In the genomic region with DNA sequence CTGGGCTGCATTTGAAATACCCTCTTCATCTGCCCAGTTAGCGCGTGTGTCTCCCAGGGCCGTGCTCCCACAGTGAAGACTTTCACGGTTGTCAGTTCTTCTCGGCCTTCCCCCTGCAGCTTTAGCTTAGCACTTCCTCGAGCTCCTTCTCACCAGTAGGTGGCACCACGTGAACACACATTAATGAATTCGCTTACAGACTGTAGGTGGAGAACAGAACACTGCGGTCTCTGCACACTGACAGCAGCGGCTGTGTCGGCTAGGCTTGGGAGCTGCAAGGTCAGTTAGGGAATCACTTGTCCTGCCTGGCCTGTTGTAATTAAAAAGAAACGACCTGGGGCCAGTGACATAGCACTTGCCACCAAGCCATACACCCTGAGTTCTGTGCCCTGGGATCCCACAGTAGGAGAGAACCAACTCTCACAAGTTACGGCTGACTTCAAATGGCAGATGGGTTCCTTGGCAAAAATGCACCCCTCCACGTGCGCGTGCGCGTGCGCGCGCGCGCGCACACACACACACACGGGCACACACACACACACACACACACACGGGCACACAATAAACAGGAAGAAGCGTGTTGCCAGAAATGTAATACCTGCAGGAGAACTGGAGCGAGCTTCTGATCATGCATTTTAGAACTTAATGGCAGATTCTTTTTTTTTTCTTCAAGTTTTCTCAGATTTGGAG, we compare ENCODE assay signal across 8 mouse cellular contexts. TPM values are rescaled to one million over a fixed set of nuclear protein-coding genes. Genes with fewer than 3 reads are reported as not detected.
DNase-seq lines count a peak whose midpoint lies in the region; ATAC-seq and TF ChIP-seq lines count a peak whose summit lies in the region.

No protein-coding gene starts in this region.

- peak; percentile 95 to 96 for ATAC-seq in hematopoietic stem cell, adult 5-6 weeks (replicated peaks in 1 of 2; ENCODE audit: insufficient read depth in 1 of 2, low FRiP score in 2 of 2, low TSS enrichment in 1 of 2, low read depth in 1 of 2, poor library complexity in 2 of 2, severe bottlenecking in 2 of 2)
- ATAC-seq in lung, embryonic 15.5 days (ENCODE audit: borderline replicate concordance, extremely low read depth, low FRiP score, low TSS enrichment), result peak; percentile 86

- H3K4me1 ChIP-seq in MEL (ENCODE audit: control insufficient read depth in 1 of 2, insufficient read depth in 2 of 2, low read length in 2 of 2), result 0 out of 4 replicates have a peak, but pooled peaks cover 0 to 2% of the 10 kb centered on the region in 2 experiments
- peaks cover 20% of the 10 kb centered on the region for H3K4me1 ChIP-seq in lung, embryonic 15.5 days
- H3K4me1 ChIP-seq in olfactory bulb, adult 2 months (ENCODE audit: control insufficient read depth, insufficient read depth, low read length), result peaks cover 15% of the 10 kb centered on the region

- peak; percentile 59 to 72; a peak in 3 of 4 replicates for TF ChIP-seq POLR2A in MEL (IDR thresholded peaks at IDR 0.05; ENCODE audit: control insufficient read depth in 1 of 2, insufficient read depth in 1 of 2, low read depth in 1 of 2, low read length in 2 of 2, poor library complexity in 1 of 2)
- TF ChIP-seq POLR2A in olfactory bulb, adult 2 months (IDR thresholded peaks at IDR 0.05; ENCODE audit: insufficient read depth, low read depth, low read length), result no peak

- DNase-seq in MEL (ENCODE audit: low read depth, low spot score), result peak; percentile 96
- peak; percentile 83 for DNase-seq in cerebellum, adult 8-10 months
- DNase-seq in forelimb bud, embryonic 11.5 days (ENCODE audit: low read depth, low spot score), result peak; percentile 90
- peak; percentile 84 for DNase-seq in layer of hippocampus, adult 9-10 months (ENCODE audit: low spot score)
- DNase-seq in thymus, adult 18-20 months, result peak; percentile 76 to 87

- peak overlapping the region; percentile 93 for H3K27ac ChIP-seq in MEL (ENCODE audit: control insufficient read depth, low read depth, low read length)
- peak overlapping the region; percentile 63 for H3K27ac ChIP-seq in lung, embryonic 15.5 days
- 0 out of 2 replicates have a peak overlapping the region, but pooled peaks have one; percentile 2 for H3K27ac ChIP-seq in olfactory bulb, adult 2 months (ENCODE audit: insufficient read depth, low read depth, low read length)

- H3K4me2 ChIP-seq in lung, embryonic 15.5 days, result peak overlapping the region; percentile 70

- H3K9ac ChIP-seq in MEL (ENCODE audit: control insufficient read depth, low read depth, low read length, poor library complexity, severe bottlenecking), result peak overlapping the region; percentile 72
- peak overlapping the region; percentile 28 for H3K9ac ChIP-seq in lung, embryonic 15.5 days

- H3K27me3 ChIP-seq in MEL (ENCODE audit: control insufficient read depth in 1 of 2, insufficient read depth in 2 of 2, low read length in 2 of 2), result no peaks in the 10 kb centered on the region
- H3K27me3 ChIP-seq in lung, embryonic 15.5 days, result no peaks in the 10 kb centered on the region

- no peak for TF ChIP-seq EP300 in MEL (IDR thresholded peaks at IDR 0.05; ENCODE audit: low read depth in 1 of 2, low read length in 2 of 2)

- 7% methylated on average over 28 of the region's 28 CpGs for WGBS in lung, embryonic 15.5 days
- 7% methylated on average over 28 of the region's 28 CpGs for WGBS in olfactory bulb, adult 2 months

- no peaks in the 10 kb centered on the region for H3K79me2 ChIP-seq in MEL (ENCODE audit: control insufficient read depth, insufficient read depth, low read length, poor library complexity)

- peak; percentile 67 to 92 (median 68) for TF ChIP-seq CTCF in MEL (IDR thresholded peaks at IDR 0.05 in 2 of 3, conservative IDR thresholded peaks at IDR 0.05 in 1 of 3; ENCODE audit: control insufficient read depth in 1 of 3, insufficient read depth in 1 of 3, low read depth in 2 of 3, low read length in 3 of 3, poor library complexity in 1 of 3, severe bottlenecking in 1 of 3)
- TF ChIP-seq CTCF in olfactory bulb, adult 2 months (IDR thresholded peaks at IDR 0.05; ENCODE audit: insufficient read depth, low read depth, low read length), result no peak; the same call in none of the 2 replicates

- TF ChIP-seq RAD21 in MEL (IDR thresholded peaks at IDR 0.05; ENCODE audit: low read depth, low read length), result peak; percentile 75

- no peaks in the 10 kb centered on the region for H3K9me3 ChIP-seq in MEL (replicated peaks; ENCODE audit: insufficient read depth, low read length)
- no peaks in the 10 kb centered on the region for H3K9me3 ChIP-seq in lung, embryonic 15.5 days

- H3K4me3 ChIP-seq in MEL (ENCODE audit: control insufficient read depth in 1 of 2, insufficient read depth in 1 of 2, low read depth in 2 of 2, low read length in 2 of 2), result peak overlapping the region; percentile 52 to 66
- peak overlapping the region; percentile 37 for H3K4me3 ChIP-seq in lung, embryonic 15.5 days
- H3K4me3 ChIP-seq in olfactory bulb, adult 2 months (ENCODE audit: insufficient read depth, low read depth, low read length), result peak overlapping the region; percentile 20

- peaks cover 0 to 2% of the 10 kb centered on the region in 2 experiments; a peak in 1 of 4 replicates for H3K36me3 ChIP-seq in MEL (ENCODE audit: control insufficient read depth in 1 of 2, insufficient read depth in 2 of 2, low read length in 2 of 2)
- H3K36me3 ChIP-seq in lung, embryonic 15.5 days, result no peaks in the 10 kb centered on the region

TF ChIP-seq in MEL, 35 proteins besides CTCF, POLR2A, EP300 and RAD21:
- TF ChIP-seq MYB (IDR thresholded peaks at IDR 0.05; ENCODE audit: low read depth, low read length) (no peak), ELF1 (IDR thresholded peaks at IDR 0.05; ENCODE audit: low read depth, low read length) (peak; percentile 79; the same call in 1 of the 2 replicates), USF1 (IDR thresholded peaks at IDR 0.05; ENCODE audit: low read depth, low read length) (peak; percentile 73), NELFE (IDR thresholded peaks at IDR 0.05; ENCODE audit: low read depth, low read length) (peak; percentile 53), NRF1 (IDR thresholded peaks at IDR 0.05; ENCODE audit: insufficient read depth, low read depth, low read length, poor library complexity, severe bottlenecking) (peak; percentile 76), ZC3H11A (IDR thresholded peaks at IDR 0.05; ENCODE audit: low read depth, low read length) (peak; percentile 50), TBP (IDR thresholded peaks at IDR 0.05; ENCODE audit: low read depth, low read length) (peak; percentile 51), HCFC1 (IDR thresholded peaks at IDR 0.05; ENCODE audit: low read depth, low read length) (peak; percentile 45; the same call in 1 of the 2 replicates), MXI1 (IDR thresholded peaks at IDR 0.05; ENCODE audit: low read depth, low read length) (peak; percentile 91), CHD1 (IDR thresholded peaks at IDR 0.05; ENCODE audit: low read depth, low read length) (0 out of 2 replicates have a peak, but pooled peaks have one; percentile 79), ETS1 (IDR thresholded peaks at IDR 0.05; ENCODE audit: low read depth, low read length) (peak; percentile 51), MYC (IDR thresholded peaks at IDR 0.05; ENCODE audit: low read depth, low read length) (peak; percentile 84), KAT2A (conservative IDR thresholded peaks at IDR 0.05; ENCODE audit: low read depth, low read length) (0 out of 2 replicates have a peak, but pooled peaks have one; percentile 4), SIN3A (IDR thresholded peaks at IDR 0.05; ENCODE audit: low read length) (peak; percentile 74), RCOR1 (IDR thresholded peaks at IDR 0.05; ENCODE audit: low read depth, low read length) (no peak), POLR2AphosphoS2 (IDR thresholded peaks at IDR 0.05; ENCODE audit: low read length) (0 out of 2 replicates have a peak, but pooled peaks have one; percentile 25), SMC3 (IDR thresholded peaks at IDR 0.05; ENCODE audit: low read depth, low read length) (peak; percentile 62), MAX (IDR thresholded peaks at IDR 0.05; ENCODE audit: low read length) (peak; percentile 89), CHD2 (IDR thresholded peaks at IDR 0.05; ENCODE audit: low read length) (no peak), JUND (IDR thresholded peaks at IDR 0.05; ENCODE audit: low read depth, low read length) (no peak), ZNF384 (IDR thresholded peaks at IDR 0.05; ENCODE audit: low read depth, low read length) (no peak), BHLHE40 (IDR thresholded peaks at IDR 0.05; ENCODE audit: borderline replicate concordance, low read depth, low read length) (0 out of 2 replicates have a peak, but pooled peaks have one; percentile 20), TCF12 (IDR thresholded peaks at IDR 0.05; ENCODE audit: low read depth, low read length) (peak; percentile 59)

RNA-seq across cellular contexts. Expression of gene Rpl14, which starts 11.5 kb away (rescaled TPM):
- total RNA-seq in MEL (2012; rRNA removed), result 1,524 and 1,607 TPM in 2 replicates
- 100 to 1,000 TPM in 1 of 2 experiments, not detected in 1; 502 TPM for polyA plus RNA-seq in MEL (2012; ENCODE audit: insufficient read depth in 1 of 2, insufficient read length in 2 of 2, low read depth in 1 of 2, low replicate concordance in 2 of 2, missing spikeins in 1 of 2)
- 2,251 and 3,052 TPM in 2 replicates for total RNA-seq in hematopoietic stem cell, adult 5-6 weeks (2017)
- polyA plus RNA-seq in lung, embryonic 15.5 days (2015; fragmentation: Nextera tagmentation; extraction: Ambion mirVana), result 695 and 737 TPM in 2 replicates
- 808 TPM in 1 of 2 replicates, not detected in the other for polyA plus RNA-seq in olfactory bulb, adult 2 months (2012; ENCODE audit: insufficient read depth, insufficient read length, low replicate concordance, missing spikeins)

RNA-seq across cellular contexts. Expression of gene Entpd3, which starts 43.1 kb away (rescaled TPM):
- total RNA-seq in MEL (2012; rRNA removed), result not detected in 2 replicates
- polyA plus RNA-seq in MEL (2012; ENCODE audit: insufficient read depth in 1 of 2, insufficient read length in 2 of 2, low read depth in 1 of 2, low replicate concordance in 2 of 2, missing spikeins in 1 of 2), result under 1 TPM in 1 of 2 experiments, not detected in 1; 0.03 TPM
- 0.75 TPM in 1 of 2 replicates, not detected in the other for total RNA-seq in hematopoietic stem cell, adult 5-6 weeks (2017)
- 10.3 and 10.6 TPM in 2 replicates for polyA plus RNA-seq in lung, embryonic 15.5 days (2015; fragmentation: Nextera tagmentation; extraction: Ambion mirVana)
- not detected in 2 replicates for polyA plus RNA-seq in olfactory bulb, adult 2 months (2012; ENCODE audit: insufficient read depth, insufficient read length, low replicate concordance, missing spikeins)

Comparison
In these comparisons a context has a peak if more than half of its experiments do, and no peak if none do; other contexts are left out.
1. Peak in every context shown above with its lines: DNase-seq, ATAC-seq, H3K4me3 ChIP-seq and H3K27ac ChIP-seq.
2. H3K27ac ChIP-seq: peak in every context shown above with its lines; median percentile 93 in MEL; 63 in lung, embryonic 15.5 days; 2 in olfactory bulb, adult 2 months.
3. RNA of gene Entpd3, which starts 43.1 kb away (polyA plus RNA-seq): 10.3 to 10.6 TPM in lung, embryonic 15.5 days; 0.03 TPM in MEL and not detected in olfactory bulb, adult 2 months; every median in the first group is over 10 times any median in the second.